ENCODE assay signal across 17 mouse cellular contexts in the genomic region with DNA sequence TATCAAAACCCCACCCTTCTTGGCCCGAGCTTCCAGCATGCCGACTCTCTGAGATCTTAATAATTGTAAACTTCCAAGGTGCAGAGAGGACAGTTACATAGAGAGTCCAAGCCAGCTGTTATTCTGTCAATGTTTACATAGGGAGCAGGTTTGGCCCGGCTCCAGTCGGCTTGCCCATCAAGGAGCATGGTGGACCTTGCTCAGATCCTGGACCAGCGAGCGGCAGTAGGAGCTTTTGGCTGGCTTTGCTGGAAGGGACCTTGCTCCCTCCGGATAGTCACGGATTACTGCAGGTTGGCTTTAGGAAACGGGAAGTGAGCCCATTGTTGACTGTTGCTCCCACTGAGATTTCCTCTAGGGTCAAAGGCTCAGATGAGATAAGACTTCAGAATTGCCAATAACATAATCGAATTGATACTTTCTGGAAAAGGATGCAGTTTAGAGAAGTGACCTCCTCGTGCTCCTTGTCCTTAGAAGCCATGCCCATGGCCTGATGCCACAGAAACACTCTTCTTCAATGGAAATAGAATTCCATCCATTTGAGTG. TPM values are rescaled to one million over a fixed set of nuclear protein-coding genes. Genes with fewer than 3 reads are reported as not detected.
A peak's percentile ranks its signal among the peaks of the same experiment; 100 is the strongest.
DNase-seq lines count a peak whose midpoint lies in the region; ATAC-seq and TF ChIP-seq lines count a peak whose summit lies in the region.
"Had no signal": no experiment of that assay in that cellular context is flagged by ENCODE, and none has a peak within 500 bp of the region (broad histone marks: within the 10 kb centered on the region; RNA-seq: fewer than 3 reads in every experiment).

No protein-coding gene starts in this region.

- ATAC-seq in kidney, embryonic 14.5 days (ENCODE audit: low FRiP score, low TSS enrichment): no peak
- ATAC-seq in kidney, embryonic 15.5 days (replicated peaks; ENCODE audit: low FRiP score): peak; percentile 75
- peak; percentile 69; the same call in 1 of the 2 replicates for ATAC-seq in stomach, embryonic 15.5 days (ENCODE audit: insufficient read depth, low FRiP score, low read depth)
- no peak for ATAC-seq in hindbrain, embryonic 13.5 days (ENCODE audit: low FRiP score)
- no peak for ATAC-seq in CD4-positive, CD25-positive, alpha-beta regulatory T cell, adult 4 months
- ATAC-seq: midbrain, embryonic 13.5 days had no signal

- no peaks in the 10 kb centered on the region for H3K27me3 ChIP-seq in kidney, embryonic 14.5 days (ENCODE audit: control insufficient read depth, insufficient read depth, low read length)
- H3K27me3 ChIP-seq in kidney, embryonic 15.5 days: no peaks in the 10 kb centered on the region
- H3K27me3 ChIP-seq in liver, adult 2 months (ENCODE audit: control insufficient read depth, insufficient read depth, low read length): no peaks in the 10 kb centered on the region
- H3K27me3 ChIP-seq in stomach, embryonic 15.5 days (replicated peaks): no peaks in the 10 kb centered on the region
- H3K27me3 ChIP-seq in hindbrain, embryonic 13.5 days: no peaks in the 10 kb centered on the region
- H3K27me3 ChIP-seq: embryonic facial prominence, embryonic 12.5 days; heart, embryonic 15.5 days; midbrain, embryonic 13.5 days had no signal

- no peaks in the 10 kb centered on the region for H3K9me3 ChIP-seq in kidney, embryonic 14.5 days (ENCODE audit: control insufficient read depth, low read length)
- no peaks in the 10 kb centered on the region for H3K9me3 ChIP-seq in kidney, embryonic 15.5 days (replicated peaks)
- no peaks in the 10 kb centered on the region for H3K9me3 ChIP-seq in stomach, embryonic 15.5 days
- H3K9me3 ChIP-seq in hindbrain, embryonic 13.5 days: no peaks in the 10 kb centered on the region
- H3K9me3 ChIP-seq: embryonic facial prominence, embryonic 12.5 days; heart, embryonic 15.5 days; midbrain, embryonic 13.5 days had no signal

- no peak overlapping the region for H3K9ac ChIP-seq in kidney, embryonic 14.5 days (ENCODE audit: low read depth, low read length)
- H3K9ac ChIP-seq in kidney, embryonic 15.5 days: no peak overlapping the region
- no peak overlapping the region for H3K9ac ChIP-seq in liver, adult 2 months (ENCODE audit: low read depth, low read length)
- H3K9ac ChIP-seq in stomach, embryonic 15.5 days: no peak overlapping the region
- no peak overlapping the region for H3K9ac ChIP-seq in hindbrain, embryonic 13.5 days
- H3K9ac ChIP-seq: embryonic facial prominence, embryonic 12.5 days; heart, embryonic 15.5 days; hindbrain, embryonic 14.5 days; midbrain, embryonic 13.5 days had no signal

- H3K4me2 ChIP-seq in kidney, embryonic 14.5 days (replicated peaks; ENCODE audit: low read depth, low read length): no peak overlapping the region
- no peak overlapping the region for H3K4me2 ChIP-seq in kidney, embryonic 15.5 days
- no peak overlapping the region for H3K4me2 ChIP-seq in stomach, embryonic 15.5 days
- no peak overlapping the region for H3K4me2 ChIP-seq in hindbrain, embryonic 13.5 days
- H3K4me2 ChIP-seq: embryonic facial prominence, embryonic 12.5 days; heart, embryonic 15.5 days; hindbrain, embryonic 14.5 days; midbrain, embryonic 13.5 days had no signal

- peaks cover 3% of the 10 kb centered on the region; the same call in 1 of the 2 replicates for H3K79me2 ChIP-seq in liver, adult 2 months (ENCODE audit: control insufficient read depth, insufficient read depth, low read length)

- H3K36me3 ChIP-seq in kidney, embryonic 14.5 days (ENCODE audit: control insufficient read depth, insufficient read depth, low read length): no peaks in the 10 kb centered on the region
- no peaks in the 10 kb centered on the region for H3K36me3 ChIP-seq in kidney, embryonic 15.5 days
- H3K36me3 ChIP-seq in liver, adult 2 months (ENCODE audit: control insufficient read depth, insufficient read depth, low read length): no peaks in the 10 kb centered on the region
- no peaks in the 10 kb centered on the region for H3K36me3 ChIP-seq in stomach, embryonic 15.5 days
- no peaks in the 10 kb centered on the region for H3K36me3 ChIP-seq in hindbrain, embryonic 13.5 days
- H3K36me3 ChIP-seq: embryonic facial prominence, embryonic 12.5 days; heart, embryonic 15.5 days; midbrain, embryonic 13.5 days had no signal

- TF ChIP-seq POLR2A in liver, adult 2 months (IDR thresholded peaks at IDR 0.05; ENCODE audit: extremely low read depth, insufficient read depth, low read length): no peak

- H3K27ac ChIP-seq in kidney, embryonic 14.5 days (ENCODE audit: low read depth, low read length): no peak overlapping the region
- no peak overlapping the region for H3K27ac ChIP-seq in kidney, embryonic 15.5 days
- H3K27ac ChIP-seq in liver, adult 2 months (replicated peaks; ENCODE audit: insufficient read depth, low read depth, low read length): peak overlapping the region; percentile 75; the same call in 1 of the 2 replicates
- H3K27ac ChIP-seq in stomach, embryonic 15.5 days: no peak overlapping the region
- no peak overlapping the region for H3K27ac ChIP-seq in hindbrain, embryonic 13.5 days
- H3K27ac ChIP-seq: embryonic facial prominence, embryonic 12.5 days; heart, embryonic 15.5 days; hindbrain, embryonic 14.5 days; midbrain, embryonic 13.5 days had no signal

- no peak for TF ChIP-seq CTCF in liver, adult 2 months (IDR thresholded peaks at IDR 0.05; ENCODE audit: low read depth, low read length)

- peak; percentile 96 for DNase-seq in kidney, adult 11 months
- peak; percentile 100 for DNase-seq in liver, adult 2 months (ENCODE audit: extremely low read depth, low read depth, low spot score)
- DNase-seq in thymus, postnatal 0 days (ENCODE audit: low spot score): no peak
- DNase-seq: B cell, adult 2 months; cerebellum, postnatal 36 days; layer of hippocampus, adult 9-11 months had no signal

- H3K4me1 ChIP-seq in kidney, embryonic 14.5 days (ENCODE audit: control insufficient read depth, insufficient read depth, low read length): no peaks in the 10 kb centered on the region
- no peaks in the 10 kb centered on the region for H3K4me1 ChIP-seq in kidney, embryonic 15.5 days
- peaks cover 15% of the 10 kb centered on the region for H3K4me1 ChIP-seq in liver, adult 2 months (ENCODE audit: control insufficient read depth, insufficient read depth, low read length)
- H3K4me1 ChIP-seq in stomach, embryonic 15.5 days: no peaks in the 10 kb centered on the region
- H3K4me1 ChIP-seq in hindbrain, embryonic 13.5 days (replicated peaks): peaks cover 4% of the 10 kb centered on the region; the same call in 1 of the 2 replicates
- H3K4me1 ChIP-seq: embryonic facial prominence, embryonic 12.5 days; midbrain, embryonic 13.5 days had no signal

- WGBS in kidney, embryonic 14.5 days: 81% methylated on average over 11 of the region's 11 CpGs
- WGBS in kidney, embryonic 15.5 days: 76% methylated on average over 11 of the region's 11 CpGs
- WGBS in liver, adult 2 months: 11% methylated on average over 11 of the region's 11 CpGs
- 55% methylated on average over 11 of the region's 11 CpGs for WGBS in stomach, embryonic 15.5 days
- WGBS in hindbrain, embryonic 13.5 days: 80% methylated on average over 11 of the region's 11 CpGs

- no peak overlapping the region for H3K4me3 ChIP-seq in kidney, embryonic 14.5 days (ENCODE audit: low read length)
- no peak overlapping the region for H3K4me3 ChIP-seq in kidney, embryonic 15.5 days (replicated peaks)
- H3K4me3 ChIP-seq in liver, adult 2 months (ENCODE audit: insufficient read depth, low read depth, low read length): no peak overlapping the region
- no peak overlapping the region for H3K4me3 ChIP-seq in stomach, embryonic 15.5 days (replicated peaks)
- no peak overlapping the region for H3K4me3 ChIP-seq in hindbrain, embryonic 13.5 days
- H3K4me3 ChIP-seq: embryonic facial prominence, embryonic 12.5 days; heart, embryonic 15.5 days; midbrain, embryonic 13.5 days had no signal

RNA-seq across cellular contexts. Expression of a gene that starts 4.5 kb away (rescaled TPM):
- 0.05 TPM in 1 of 2 replicates, not detected in the other for polyA plus RNA-seq in kidney, embryonic 14.5 days (2014; fragmentation: Nextera tagmentation; extraction: Ambion mirVana)
- polyA plus RNA-seq in kidney, embryonic 15.5 days (2015; fragmentation: Nextera tagmentation; extraction: Ambion mirVana): 0.18 and 0.32 TPM in 2 replicates
- under 0.01 and 0.09 TPM in 2 replicates for total RNA-seq in liver, adult 2 months (2014; rRNA removed)
- polyA plus RNA-seq in liver, adult 2 months (2012; rRNA removed): 0.06 and 0.10 TPM in 2 replicates
- polyA plus RNA-seq in stomach, embryonic 15.5 days (2015; fragmentation: Nextera tagmentation; extraction: Ambion mirVana): 0.26 and 0.54 TPM in 2 replicates
- polyA plus RNA-seq in thymus, postnatal 0 days (2015; fragmentation: Nextera tagmentation; extraction: Ambion mirVana): 0.35 and 0.36 TPM in 2 replicates
- polyA plus RNA-seq in hindbrain, embryonic 13.5 days (2015; fragmentation: Nextera tagmentation; extraction: Ambion mirVana): 2.9 and 3.9 TPM in 2 replicates
- under 1 TPM in 1 of 2 experiments, not detected in 1; 0.15 TPM for polyA plus RNA-seq in CD4-positive, CD25-positive, alpha-beta regulatory T cell, adult 4 months (2017; shearing (Covaris generic))

RNA-seq across cellular contexts. Expression of a gene that starts 22.5 kb away (rescaled TPM):
- polyA plus RNA-seq in kidney, embryonic 14.5 days (2014; fragmentation: Nextera tagmentation; extraction: Ambion mirVana): not detected in 2 replicates
- 0.23 and 0.47 TPM in 2 replicates for polyA plus RNA-seq in kidney, embryonic 15.5 days (2015; fragmentation: Nextera tagmentation; extraction: Ambion mirVana)
- total RNA-seq in liver, adult 2 months (2014; rRNA removed): 1.0 and 1.7 TPM in 2 replicates
- 0.09 and 0.11 TPM in 2 replicates for polyA plus RNA-seq in liver, adult 2 months (2012; rRNA removed)
- 1.3 and 2.4 TPM in 2 replicates for polyA plus RNA-seq in stomach, embryonic 15.5 days (2015; fragmentation: Nextera tagmentation; extraction: Ambion mirVana)
- 0.08 TPM in 1 of 2 replicates, not detected in the other for polyA plus RNA-seq in thymus, postnatal 0 days (2015; fragmentation: Nextera tagmentation; extraction: Ambion mirVana)
- polyA plus RNA-seq in hindbrain, embryonic 13.5 days (2015; fragmentation: Nextera tagmentation; extraction: Ambion mirVana): 0.27 and 0.71 TPM in 2 replicates
- polyA plus RNA-seq in CD4-positive, CD25-positive, alpha-beta regulatory T cell, adult 4 months (2017; shearing (Covaris generic)): not detected
- polyA plus RNA-seq: embryonic facial prominence, embryonic 12.5 days; limb, embryonic 11.5 days; neural tube, embryonic 11.5 days had no signal

Comparison
In these comparisons a context has a peak if more than half of its experiments do, and no peak if none do; other contexts are left out.
1. ATAC-seq: peak in kidney, embryonic 15.5 days (single experiment) and stomach, embryonic 15.5 days (single experiment); none in kidney, embryonic 14.5 days (single experiment), hindbrain, embryonic 13.5 days (single experiment) and CD4-positive, CD25-positive, alpha-beta regulatory T cell, adult 4 months (single experiment).